Mouse (Mus musculus): ENCODE data around the gene Ube2d2b.
A peak's percentile ranks its signal among the peaks of the same experiment; 100 is the strongest.

GRCm38 (mm10) chr5:107868905-107869424 lies 39.1 kb downstream of the Ube2d2b start:
- peak; percentile 45 for TF ChIP-seq CTCF (IDR thresholded peaks at IDR 0.05)
- TF ChIP-seq POLR2A (IDR thresholded peaks at IDR 0.05; ENCODE audit: insufficient read depth, low read depth, low read length) = 0 out of 2 replicates have a peak, but pooled peaks have one; percentile 43
- TF ChIP-seq EP300 (IDR thresholded peaks at IDR 0.05; ENCODE audit: insufficient read depth, low read depth, low read length) = no peak
